Mouse (Mus musculus) CD4-positive helper T cell, adult 2 months (primary cell): ENCODE results near the gene Gosr2.

Source experiments
- DNase-seq: peaks from one replicate; pipeline ENCODE4 v3.0.0-alpha.2; 2012; ENCODE audit warnings: low read depth, missing footprints, low spot score

The Gosr2 gene

DNA sequence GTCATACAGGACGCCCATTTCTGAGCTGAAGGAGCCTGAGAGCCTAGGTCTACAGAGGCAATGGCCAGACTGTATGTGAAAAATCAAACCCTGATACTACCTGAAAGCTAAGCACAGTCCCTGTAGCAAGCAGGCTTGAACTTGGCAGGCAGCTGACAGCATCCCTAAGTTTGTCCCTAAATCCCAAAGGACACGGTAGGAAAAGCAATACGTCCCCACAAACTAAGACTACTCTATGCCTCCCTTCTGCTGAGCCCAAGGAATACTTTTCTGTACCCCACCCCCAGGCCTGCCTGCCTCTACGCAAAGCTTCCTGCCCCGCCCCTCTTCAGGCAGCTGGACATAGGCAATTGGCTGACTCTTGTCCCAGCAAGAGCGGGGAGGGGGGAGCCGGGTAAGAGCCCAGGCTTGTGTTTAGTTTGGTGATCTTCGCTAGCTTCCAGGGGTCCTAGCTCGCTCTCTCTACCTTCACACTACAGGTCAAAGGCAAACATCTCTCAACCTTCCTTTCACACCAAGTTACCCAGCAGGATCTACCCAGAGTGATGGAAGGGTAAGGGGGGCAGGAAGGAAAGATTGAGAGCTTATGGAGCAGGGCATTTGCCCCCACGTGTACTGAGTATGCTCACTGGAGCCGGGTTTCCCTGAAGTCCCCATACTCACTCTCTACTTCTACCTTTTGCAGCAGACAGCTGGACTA lies 49.6 kb downstream of the Gosr2 start:
- DNase-seq: no peak

DNA sequence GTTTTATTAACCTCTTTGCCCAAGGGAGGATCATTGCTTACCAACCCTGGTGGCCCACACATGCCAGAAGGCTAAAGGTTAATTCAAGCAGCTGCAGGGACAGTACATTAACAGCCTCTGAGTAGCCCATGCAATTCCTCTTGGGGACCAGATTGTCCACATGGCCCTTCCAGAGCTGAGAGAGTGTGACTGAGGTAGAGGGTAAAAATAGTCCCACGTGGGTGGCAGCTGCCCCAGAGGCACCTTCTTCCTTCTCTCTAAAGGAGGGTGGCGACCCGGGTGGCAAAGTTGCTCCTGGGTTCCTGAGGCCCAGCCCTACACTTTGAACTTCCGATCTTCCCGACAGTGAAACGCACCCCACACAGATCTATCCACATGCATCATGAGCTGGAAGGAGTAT lies 51.4 kb downstream of the Gosr2 start:
- DNase-seq: no peak

DNA sequence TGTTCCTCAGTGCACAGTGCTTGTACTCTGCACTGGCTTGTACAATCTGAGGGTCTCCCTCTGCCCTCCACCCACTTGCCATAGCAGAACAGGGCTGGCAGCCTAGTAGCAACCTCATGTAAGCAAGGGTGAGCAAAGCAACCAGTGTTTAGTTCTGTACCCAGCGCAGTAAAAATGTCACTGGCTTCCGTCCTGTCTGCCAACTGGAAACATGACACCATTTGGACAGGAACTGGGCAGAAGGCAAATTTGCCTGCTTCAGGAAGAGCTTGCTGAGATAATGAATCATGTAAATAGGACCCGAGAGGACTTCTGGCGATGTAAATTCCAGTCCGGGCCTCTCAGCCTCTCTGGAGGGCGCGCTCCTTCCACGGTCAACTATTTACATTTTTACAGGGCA lies 52.0 kb downstream of the Gosr2 start:
- no peak for DNase-seq

DNA sequence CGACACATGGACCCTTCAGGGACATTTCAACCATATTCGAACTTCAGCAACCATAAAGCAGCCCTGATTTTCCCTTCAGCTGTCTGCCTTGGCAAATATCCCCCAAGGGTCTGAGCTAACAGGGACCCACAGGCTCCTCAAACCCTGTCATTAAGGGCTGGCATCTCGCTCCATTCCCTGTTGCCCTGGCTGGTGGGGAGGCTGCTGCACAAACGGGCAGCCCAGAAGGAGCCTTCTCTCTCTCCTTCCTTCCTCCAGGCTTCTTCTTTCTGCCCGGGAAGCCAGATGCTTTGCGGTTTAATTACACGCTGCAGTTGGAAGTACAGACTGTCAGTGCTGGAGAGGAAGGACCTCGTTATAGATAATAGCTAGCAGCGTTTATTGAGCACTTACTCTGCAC lies 54.5 kb downstream of the Gosr2 start:
- DNase-seq: no peak

DNA sequence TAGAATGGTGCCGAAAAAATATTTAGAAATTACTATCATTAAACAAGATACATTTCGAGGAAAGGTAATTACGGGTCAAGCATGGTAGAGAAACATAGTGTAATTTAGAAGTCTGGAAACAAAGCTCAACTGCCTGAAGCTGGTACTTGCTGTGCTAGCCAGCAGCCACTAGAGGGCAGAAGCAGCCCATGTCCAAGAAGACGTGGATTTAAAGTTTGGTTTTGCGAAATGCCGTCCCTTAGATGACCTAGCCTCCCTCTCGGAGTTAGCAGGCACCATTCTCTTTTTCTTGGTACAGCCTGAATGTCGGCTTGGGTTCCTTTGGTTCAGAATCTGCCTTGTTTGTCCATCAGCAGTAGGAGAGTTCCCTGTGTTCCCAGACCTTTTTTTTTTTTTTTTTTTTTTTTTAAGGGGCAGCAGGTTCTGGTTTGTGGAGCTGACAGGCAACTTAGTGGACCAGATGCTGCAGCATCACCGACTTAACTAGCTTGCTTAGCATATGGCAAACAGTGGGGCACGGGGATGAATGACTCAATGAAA lies 58.2 kb downstream of the Gosr2 start:
- peak; percentile 21 for DNase-seq

DNA sequence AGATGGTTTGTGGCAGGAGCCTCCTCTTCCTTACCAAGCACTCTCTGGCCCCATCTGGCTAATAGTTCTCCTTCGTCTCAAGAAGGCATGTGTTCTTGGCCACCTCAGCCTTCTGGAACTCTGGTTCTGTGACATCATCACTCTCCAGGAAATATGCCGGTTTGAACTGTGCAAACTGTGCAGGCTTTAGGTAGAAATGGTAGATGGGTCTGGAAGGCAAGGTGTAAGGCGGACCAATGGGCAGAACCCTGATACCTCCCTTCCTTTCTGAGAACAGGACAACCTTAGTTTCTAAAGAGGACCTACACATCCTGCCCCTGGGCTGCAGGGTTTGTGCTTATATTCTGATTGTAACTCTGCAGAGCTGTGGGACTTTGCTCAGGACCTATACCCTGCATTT lies 58.9 kb downstream of the Gosr2 start, which contains the start of gene Lyzl6:
Gene Lyzl6, minus strand, starts transcription at position 101 of the 400 bp plus-strand sequence.
- no peak for DNase-seq

DNA sequence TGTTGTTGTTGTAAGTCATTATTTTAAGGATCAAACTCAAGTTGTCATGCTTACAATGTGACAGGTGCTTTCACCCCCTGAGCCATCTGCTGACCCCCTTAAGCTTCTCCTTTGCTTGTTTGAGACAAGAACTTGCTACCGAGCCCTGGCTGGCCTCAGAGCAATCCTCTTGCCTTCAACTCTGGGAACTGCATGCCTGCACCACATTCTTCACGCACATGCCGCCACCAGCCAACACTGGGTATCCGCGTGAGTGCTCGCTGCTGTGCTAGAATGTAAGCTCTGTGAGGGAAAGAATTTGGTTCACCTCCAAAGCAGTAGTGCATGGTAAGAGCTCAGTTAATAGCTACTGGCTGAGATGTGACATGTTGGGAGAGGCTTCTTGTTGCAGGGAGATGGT lies 61.4 kb downstream of the Gosr2 start:
- DNase-seq: no peak

DNA sequence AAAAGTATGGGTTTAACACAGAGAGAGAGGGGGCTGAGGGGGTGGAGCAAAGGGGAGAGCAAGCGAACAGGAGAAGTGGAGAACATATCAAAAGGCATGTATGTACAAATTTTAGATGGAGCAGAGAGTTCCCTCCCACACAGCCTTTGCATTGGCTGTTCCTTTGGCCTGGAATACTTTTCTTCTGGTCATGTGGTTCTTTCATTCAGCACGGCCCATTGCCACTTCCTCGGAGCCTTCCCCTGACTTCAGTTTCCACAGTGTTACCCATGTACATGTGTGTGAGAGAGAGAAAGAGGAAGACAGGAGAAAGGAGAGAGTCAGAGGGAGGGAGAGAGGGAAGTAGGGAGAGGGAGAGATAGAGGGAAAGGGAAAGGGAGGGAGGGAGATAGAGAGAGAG lies 62.2 kb downstream of the Gosr2 start:
- no peak for DNase-seq

DNA sequence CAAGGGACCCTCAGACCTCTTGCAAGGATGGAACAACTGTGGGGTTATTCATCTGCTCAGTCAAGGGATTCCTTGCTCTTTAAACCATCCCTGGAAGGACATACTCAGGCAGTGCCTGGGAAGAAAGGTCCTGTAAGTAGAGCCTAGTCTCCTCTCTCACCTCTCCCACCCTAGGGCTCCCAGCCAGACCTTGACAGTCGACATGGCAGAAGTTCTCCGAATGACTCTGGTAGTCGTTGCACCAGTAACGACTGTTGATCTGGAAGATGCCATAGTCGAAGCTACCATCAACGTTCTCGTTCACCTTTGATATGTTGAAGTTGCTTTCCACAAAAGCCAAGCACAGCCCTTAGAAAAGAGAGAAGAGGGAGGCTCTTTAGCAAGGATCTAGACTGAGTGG lies 62.9 kb downstream of the Gosr2 start:
- no peak for DNase-seq

DNA sequence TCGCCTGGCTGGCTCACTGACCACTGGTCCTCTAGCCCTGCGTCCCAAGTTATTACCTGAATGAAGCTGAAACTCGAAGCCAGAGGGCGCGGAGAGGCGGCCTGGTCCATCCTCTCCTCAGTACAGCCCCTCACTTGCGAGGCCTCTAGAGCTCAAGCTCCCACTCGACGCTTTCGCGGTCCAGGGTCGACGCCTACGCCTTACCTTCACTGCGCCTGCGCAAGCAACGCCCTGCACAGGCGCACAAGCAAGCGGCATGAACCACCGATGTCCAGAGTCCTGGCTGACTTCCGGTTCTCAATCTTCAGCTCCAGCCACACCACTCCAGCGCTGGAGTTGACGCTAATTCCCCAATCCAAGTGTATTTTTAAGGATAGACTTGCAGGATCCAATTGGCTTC lies 70.2 kb downstream of the Gosr2 start:
- DNase-seq: no peak
